Mouse (Mus musculus) heart, postnatal 0 days (tissue): ENCODE data around the gene Med7.

Experiments
- CTCF ChIP-seq: IDR thresholded peaks from 2 replicates; pipeline ENCODE4 v1.5.1; 2016; ENCODE audit warnings: antibody characterized with exemption, control low read depth, low read depth
- EP300 ChIP-seq: IDR thresholded peaks from 2 replicates; pipeline ENCODE4 v1.6.1; 2016; ENCODE audit warnings: antibody characterized with exemption, low read depth

GRCm38 (mm10) chr11:46480517-46480916 lies 43.8 kb downstream of the Med7 start:
- TF ChIP-seq CTCF = no peak
- TF ChIP-seq EP300 = no peak
